ENCODE assay signal across 21 mouse cellular contexts in genomic region chr4:24620005-24620404, GRCm38 (mm10).
DNase-seq lines count a peak whose midpoint lies in the region; ATAC-seq and TF ChIP-seq lines count a peak whose summit lies in the region.
"Had no signal": no experiment of that assay in that cellular context is flagged by ENCODE, and none has a peak within 500 bp of the region (broad histone marks: within the 10 kb centered on the region; RNA-seq: fewer than 3 reads in every experiment).

No protein-coding gene starts in this region.

- H3K4me3 ChIP-seq in kidney, embryonic 15.5 days (replicated peaks), result no peak overlapping the region
- no peak overlapping the region for H3K4me3 ChIP-seq in midbrain, postnatal 0 days (ENCODE audit: low read depth, low read length)
- no peak overlapping the region for H3K4me3 ChIP-seq in midbrain, embryonic 15.5 days
- no peak overlapping the region for H3K4me3 ChIP-seq in stomach, embryonic 16.5 days (replicated peaks; ENCODE audit: low read length)
- no peak overlapping the region for H3K4me3 ChIP-seq in forebrain, postnatal 0 days (ENCODE audit: low read depth, low read length)
- no peak overlapping the region for H3K4me3 ChIP-seq in forebrain, embryonic 10.5 days
- H3K4me3 ChIP-seq: erythroblast, embryonic 14.5 days; heart, embryonic 13.5 days; layer of hippocampus, adult 2 months; limb, embryonic 12.5 days; neural tube, embryonic 13.5 days had no signal

- H3K9me3 ChIP-seq in kidney, embryonic 15.5 days (replicated peaks), result no peaks in the 10 kb centered on the region
- no peaks in the 10 kb centered on the region for H3K9me3 ChIP-seq in midbrain, postnatal 0 days (ENCODE audit: low read length)
- H3K9me3 ChIP-seq in midbrain, embryonic 15.5 days, result no peaks in the 10 kb centered on the region
- no peaks in the 10 kb centered on the region for H3K9me3 ChIP-seq in stomach, embryonic 16.5 days (replicated peaks; ENCODE audit: control insufficient read depth, low read length)
- no peaks in the 10 kb centered on the region for H3K9me3 ChIP-seq in forebrain, postnatal 0 days (ENCODE audit: low read length)
- H3K9me3 ChIP-seq in forebrain, embryonic 10.5 days, result no peaks in the 10 kb centered on the region
- H3K9me3 ChIP-seq: G1E; heart, embryonic 13.5 days; limb, embryonic 12.5 days; neural tube, embryonic 13.5 days had no signal

- no peaks in the 10 kb centered on the region; the same call in 1 of the 2 replicates for H3K4me1 ChIP-seq in kidney, embryonic 15.5 days
- no peaks in the 10 kb centered on the region for H3K4me1 ChIP-seq in midbrain, postnatal 0 days (ENCODE audit: insufficient read depth, low read length)
- no peaks in the 10 kb centered on the region for H3K4me1 ChIP-seq in midbrain, embryonic 15.5 days
- H3K4me1 ChIP-seq in stomach, embryonic 16.5 days (ENCODE audit: control insufficient read depth, insufficient read depth, low read length), result peaks cover 9% of the 10 kb centered on the region
- H3K4me1 ChIP-seq in forebrain, postnatal 0 days (ENCODE audit: insufficient read depth), result no peaks in the 10 kb centered on the region
- no peaks in the 10 kb centered on the region for H3K4me1 ChIP-seq in forebrain, embryonic 10.5 days
- H3K4me1 ChIP-seq: heart, embryonic 13.5 days; limb, embryonic 12.5 days; neural tube, embryonic 13.5 days had no signal

- no peak overlapping the region for H3K4me2 ChIP-seq in kidney, embryonic 15.5 days
- no peak overlapping the region for H3K4me2 ChIP-seq in midbrain, postnatal 0 days (ENCODE audit: low read depth, low read length, poor library complexity, severe bottlenecking)
- H3K4me2 ChIP-seq in midbrain, embryonic 15.5 days, result no peak overlapping the region
- H3K4me2 ChIP-seq in stomach, embryonic 16.5 days (ENCODE audit: low read depth, low read length), result no peak overlapping the region
- H3K4me2 ChIP-seq in forebrain, postnatal 0 days (ENCODE audit: low read depth), result no peak overlapping the region
- H3K4me2 ChIP-seq: heart, embryonic 13.5 days; limb, embryonic 12.5 days; neural tube, embryonic 13.5 days had no signal

- H3K27me3 ChIP-seq in kidney, embryonic 15.5 days, result no peaks in the 10 kb centered on the region
- no peaks in the 10 kb centered on the region for H3K27me3 ChIP-seq in midbrain, postnatal 0 days (ENCODE audit: insufficient read depth, low read length)
- no peaks in the 10 kb centered on the region for H3K27me3 ChIP-seq in midbrain, embryonic 15.5 days (replicated peaks)
- H3K27me3 ChIP-seq in stomach, embryonic 16.5 days (ENCODE audit: control insufficient read depth, insufficient read depth, low read length), result no peaks in the 10 kb centered on the region
- H3K27me3 ChIP-seq in forebrain, postnatal 0 days (ENCODE audit: insufficient read depth, low read length), result no peaks in the 10 kb centered on the region
- no peaks in the 10 kb centered on the region for H3K27me3 ChIP-seq in forebrain, embryonic 10.5 days (ENCODE audit: poor library complexity, severe bottlenecking)
- H3K27me3 ChIP-seq: heart, embryonic 13.5 days; limb, embryonic 12.5 days; neural tube, embryonic 13.5 days had no signal

- no peaks in the 10 kb centered on the region for H3K36me3 ChIP-seq in kidney, embryonic 15.5 days
- H3K36me3 ChIP-seq in midbrain, postnatal 0 days (ENCODE audit: insufficient read depth, low read length), result no peaks in the 10 kb centered on the region; the same call in 1 of the 2 replicates
- no peaks in the 10 kb centered on the region for H3K36me3 ChIP-seq in midbrain, embryonic 15.5 days (replicated peaks)
- no peaks in the 10 kb centered on the region for H3K36me3 ChIP-seq in stomach, embryonic 16.5 days (ENCODE audit: control insufficient read depth, insufficient read depth, low read length)
- H3K36me3 ChIP-seq in forebrain, postnatal 0 days (ENCODE audit: insufficient read depth), result no peaks in the 10 kb centered on the region
- 0 out of 2 replicates have a peak, but pooled peaks cover 4% of the 10 kb centered on the region for H3K36me3 ChIP-seq in forebrain, embryonic 10.5 days (replicated peaks)
- H3K36me3 ChIP-seq: heart, embryonic 13.5 days; limb, embryonic 12.5 days; neural tube, embryonic 13.5 days had no signal

- TF ChIP-seq CTCF in midbrain, postnatal 0 days (IDR thresholded peaks at IDR 0.05), result no peak
- no peak for TF ChIP-seq CTCF in forebrain, postnatal 0 days (IDR thresholded peaks at IDR 0.05; ENCODE audit: low read depth)

- no peak overlapping the region for H3K9ac ChIP-seq in kidney, embryonic 15.5 days
- no peak overlapping the region for H3K9ac ChIP-seq in midbrain, postnatal 0 days (replicated peaks; ENCODE audit: low read length, poor library complexity, severe bottlenecking)
- no peak overlapping the region for H3K9ac ChIP-seq in midbrain, embryonic 15.5 days
- H3K9ac ChIP-seq in stomach, embryonic 16.5 days (ENCODE audit: low read length), result no peak overlapping the region
- no peak overlapping the region for H3K9ac ChIP-seq in forebrain, postnatal 0 days
- H3K9ac ChIP-seq: heart, embryonic 13.5 days; limb, embryonic 12.5 days; liver, postnatal 0 days; neural tube, embryonic 13.5 days had no signal

- no peak for DNase-seq in kidney, postnatal 25 days
- peak; percentile 21 for DNase-seq in midbrain, postnatal 0 days (ENCODE audit: low spot score)
- DNase-seq in fat pad, adult 2 months (ENCODE audit: extremely low read depth, low read depth, low spot score), result peak; percentile 54
- no peak for DNase-seq in forebrain, postnatal 0 days
- no peak for DNase-seq in forebrain, embryonic 10.5 days (ENCODE audit: extremely low spot score, low spot score)
- DNase-seq: adrenal gland, adult 2 months; cerebellum, adult 11 months; cerebellum, postnatal 36 days; liver, postnatal 0 days; thymus, postnatal 14 days had no signal

- WGBS in kidney, embryonic 15.5 days, result 37% methylated on average over 6 of the region's 6 CpGs
- WGBS in midbrain, postnatal 0 days, result 82% methylated on average over 6 of the region's 6 CpGs
- 84% methylated on average over 6 of the region's 6 CpGs for WGBS in midbrain, embryonic 15.5 days
- 23% methylated on average over 6 of the region's 6 CpGs for WGBS in stomach, embryonic 16.5 days
- 72% methylated on average over 6 of the region's 6 CpGs for WGBS in forebrain, postnatal 0 days
- 81% methylated on average over 6 of the region's 6 CpGs for WGBS in forebrain, embryonic 10.5 days

- 0 out of 2 replicates have a peak overlapping the region, but pooled peaks have one; percentile 27 for H3K27ac ChIP-seq in kidney, embryonic 15.5 days
- no peak overlapping the region for H3K27ac ChIP-seq in midbrain, postnatal 0 days (ENCODE audit: low read depth, low read length)
- H3K27ac ChIP-seq in midbrain, embryonic 15.5 days, result no peak overlapping the region
- peak overlapping the region; percentile 66 for H3K27ac ChIP-seq in stomach, embryonic 16.5 days (ENCODE audit: low read length)
- H3K27ac ChIP-seq in forebrain, postnatal 0 days (ENCODE audit: low read depth, low read length), result no peak overlapping the region
- no peak overlapping the region for H3K27ac ChIP-seq in forebrain, embryonic 10.5 days
- H3K27ac ChIP-seq: heart, embryonic 13.5 days; layer of hippocampus, adult 2 months; limb, embryonic 12.5 days; neural tube, embryonic 13.5 days had no signal

- ATAC-seq in kidney, embryonic 15.5 days (replicated peaks; ENCODE audit: low FRiP score), result 0 out of 2 replicates have a peak, but pooled peaks have one; percentile 33
- no peak for ATAC-seq in midbrain, postnatal 0 days (ENCODE audit: low FRiP score)
- ATAC-seq in midbrain, embryonic 15.5 days (replicated peaks), result no peak
- ATAC-seq in stomach, embryonic 16.5 days (ENCODE audit: insufficient read depth, low FRiP score), result peak; percentile 78; the same call in 1 of the 2 replicates
- ATAC-seq in forebrain, postnatal 0 days, result no peak
- ATAC-seq: intestine, embryonic 16.5 days; liver, postnatal 0 days; midbrain, embryonic 16.5 days had no signal

Comparison
In these comparisons a context has a peak if more than half of its experiments do, and no peak if none do; other contexts are left out.
1. ATAC-seq: peak in kidney, embryonic 15.5 days (single experiment) and stomach, embryonic 16.5 days (single experiment); none in midbrain, postnatal 0 days (single experiment), midbrain, embryonic 15.5 days (single experiment) and forebrain, postnatal 0 days (single experiment).
2. H3K27ac ChIP-seq: peak in kidney, embryonic 15.5 days (single experiment) and stomach, embryonic 16.5 days (single experiment); none in midbrain, postnatal 0 days (single experiment), midbrain, embryonic 15.5 days (single experiment), forebrain, postnatal 0 days (single experiment) and forebrain, embryonic 10.5 days (single experiment).
3. DNase-seq: peak in midbrain, postnatal 0 days (single experiment) and fat pad, adult 2 months (single experiment); none in kidney, postnatal 25 days (0 of 2), forebrain, postnatal 0 days (single experiment) and forebrain, embryonic 10.5 days (single experiment).